ENCODE assay signal across 14 mouse cellular contexts in genomic region chr4:62912891-62913290, GRCm38 (mm10). TPM values are rescaled to one million over a fixed set of nuclear protein-coding genes. Genes with fewer than 3 reads are reported as not detected.
A peak's percentile ranks its signal among the peaks of the same experiment; 100 is the strongest.
DNase-seq lines count a peak whose midpoint lies in the region.
"Had no signal": no experiment of that assay in that cellular context is flagged by ENCODE, and none has a peak within 500 bp of the region (broad histone marks: within the 10 kb centered on the region; RNA-seq: fewer than 3 reads in every experiment).

No protein-coding gene starts in this region.

- DNase-seq in cerebellum, postnatal 10 days, result peak; percentile 23 to 46
- no peak for DNase-seq in cerebellum, adult 11-12 months
- DNase-seq in heart, postnatal 14 days, result peak; percentile 19 to 37
- DNase-seq in heart, postnatal 36 days, result no peak
- peak; percentile 46 for DNase-seq in NIH3T3 (ENCODE audit: low read depth)
- DNase-seq in adipocyte (ENCODE audit: low spot score), result peak; percentile 32
- DNase-seq: B cell, adult 2 months; cerebellum, adult 2 months; embryo, embryonic 11 days; gastrocnemius, postnatal 14 days; kidney, adult 11 months; kidney, postnatal 25 days; lung, postnatal 36 days had no signal

- intact Hi-C loops in heart, postnatal 14 days (cut with DNase I), result no loop called here
- intact Hi-C loops in heart, postnatal 36 days (cut with DNase I), result no loop called here

RNA-seq across cellular contexts. Expression of gene Zfp618, which starts 52.5 kb away (rescaled TPM):
- 1 to 10 TPM; 1.6 to 1.8 TPM for total RNA-seq in heart, postnatal 14 days (2021)
- under 1 TPM; 0.33 to 0.56 TPM for total RNA-seq in heart, postnatal 36 days (2021)
- total RNA-seq: neutrophil, adult 5-6 weeks had no signal

Comparison
In these comparisons a context has a peak if more than half of its experiments do, and no peak if none do; other contexts are left out.
1. DNase-seq: peak in cerebellum, postnatal 10 days (2 of 2), heart, postnatal 14 days (2 of 2), NIH3T3 (single experiment) and adipocyte (single experiment); none in cerebellum, adult 11-12 months (single experiment) and heart, postnatal 36 days (0 of 2).